Mouse (Mus musculus) hematopoietic stem cell, adult 5-6 weeks (primary cell): ENCODE measurements around the gene Kdm2b. TPM values are rescaled to one million over a fixed set of nuclear protein-coding genes. Genes with fewer than 3 reads are reported as not detected.
"Not testable (repeated sequence)": the region's sequence is repeated elsewhere in the genome, so short reads cannot be mapped to it uniquely, and the experiment has no call there.

ENCODE experiments used
- ATAC-seq, 2 experiments: fragments of 125-278 bp in 1 of 2; replicated peaks in 1 of 2; 2 replicates each; pipeline ENCODE4 v1.8.0; 2016 to 2017; ENCODE audit warnings: inconsistent platforms in 2 of 2, mild to moderate bottlenecking in 2 of 2, moderate number of reproducible peaks in 2 of 2, low read depth in 1 of 2, moderate TSS enrichment in 1 of 2; ENCODE audit not compliant: low FRiP score in 2 of 2, poor library complexity in 2 of 2, severe bottlenecking in 2 of 2, insufficient read depth in 1 of 2, low TSS enrichment in 1 of 2
- total RNA-seq: library from RNA; stranded (forward); fragments of 172-1452, 232-1000 nt; gene quantifications from 2 replicates; pipeline ENCODE4 v1.2.3, GENCODE M21; 2017

Gene Kdm2b
- total RNA-seq, 1 experiment from 2014 or later = 70.8 TPM

GRCm38 (mm10) chr5:122990411-122991160 is 963 bp upstream of the Kdm2b start:
- ATAC-seq = no peak

DNA sequence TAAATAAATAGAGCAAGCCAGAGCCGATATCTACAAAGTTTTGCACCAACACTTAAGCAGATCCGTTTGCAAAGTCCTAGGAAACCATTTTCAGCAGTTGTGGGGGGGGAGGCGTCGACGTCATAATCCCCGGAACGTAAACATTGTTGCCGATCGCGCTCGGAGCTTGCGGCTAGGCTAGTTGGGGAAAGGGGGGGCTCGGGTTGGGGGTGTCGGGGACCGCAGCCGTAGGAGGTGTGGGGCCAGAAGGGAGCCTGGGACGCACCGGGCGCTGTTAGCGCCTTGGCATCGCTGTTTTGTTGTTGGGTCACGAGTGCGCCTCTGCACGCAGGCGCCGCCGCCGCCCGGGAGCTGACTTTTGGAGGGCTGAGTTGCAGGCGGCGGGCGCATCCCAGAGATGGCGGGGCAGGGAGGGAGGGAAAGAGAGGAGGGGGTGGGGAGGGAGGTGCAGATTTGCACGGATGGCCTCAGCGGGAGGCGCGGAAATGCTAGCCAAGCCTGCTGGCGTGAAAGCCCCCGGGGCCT is 560 bp downstream of the Kdm2b start:
- peak; percentile 29 to 64; a peak in 3 of 4 replicates for ATAC-seq

DNA sequence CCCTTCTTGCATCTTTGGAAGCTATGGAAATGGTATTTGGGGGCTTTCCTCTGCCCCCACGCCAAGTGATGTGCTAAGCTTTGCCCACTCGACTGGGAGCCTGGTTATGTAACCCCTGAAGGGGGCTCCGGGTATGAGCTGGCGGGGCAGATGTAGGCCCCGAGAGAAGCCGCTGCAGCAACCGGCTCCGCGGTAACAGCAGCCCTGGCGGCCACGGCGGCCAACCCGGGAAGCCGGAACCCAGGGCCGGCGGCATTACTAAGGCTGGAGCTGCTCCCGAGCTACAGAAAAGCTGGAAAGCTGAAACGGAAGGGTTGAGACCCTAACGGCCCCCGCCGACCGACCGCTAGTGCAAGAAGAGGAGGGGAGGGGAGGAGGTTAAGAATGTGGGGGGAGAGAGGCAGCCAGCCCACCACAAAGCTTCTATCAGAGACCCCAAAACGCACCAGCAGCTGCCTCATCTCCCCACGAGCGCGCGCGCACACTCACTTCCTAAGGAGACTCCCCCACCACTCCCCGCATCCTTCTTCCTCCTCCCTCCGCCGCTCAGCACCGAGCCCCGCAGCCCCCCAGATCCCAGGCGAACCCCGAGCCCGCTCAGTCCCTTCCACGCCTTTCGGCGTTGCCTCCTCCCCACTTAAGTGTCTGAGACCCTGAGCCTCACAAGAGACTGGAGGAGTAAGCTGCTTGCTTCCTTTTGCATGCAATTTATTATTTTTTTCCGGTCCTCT is 1.4 kb downstream of the Kdm2b start:
- ATAC-seq = peak; percentile 29 to 40; a peak in 2 of 4 replicates

DNA sequence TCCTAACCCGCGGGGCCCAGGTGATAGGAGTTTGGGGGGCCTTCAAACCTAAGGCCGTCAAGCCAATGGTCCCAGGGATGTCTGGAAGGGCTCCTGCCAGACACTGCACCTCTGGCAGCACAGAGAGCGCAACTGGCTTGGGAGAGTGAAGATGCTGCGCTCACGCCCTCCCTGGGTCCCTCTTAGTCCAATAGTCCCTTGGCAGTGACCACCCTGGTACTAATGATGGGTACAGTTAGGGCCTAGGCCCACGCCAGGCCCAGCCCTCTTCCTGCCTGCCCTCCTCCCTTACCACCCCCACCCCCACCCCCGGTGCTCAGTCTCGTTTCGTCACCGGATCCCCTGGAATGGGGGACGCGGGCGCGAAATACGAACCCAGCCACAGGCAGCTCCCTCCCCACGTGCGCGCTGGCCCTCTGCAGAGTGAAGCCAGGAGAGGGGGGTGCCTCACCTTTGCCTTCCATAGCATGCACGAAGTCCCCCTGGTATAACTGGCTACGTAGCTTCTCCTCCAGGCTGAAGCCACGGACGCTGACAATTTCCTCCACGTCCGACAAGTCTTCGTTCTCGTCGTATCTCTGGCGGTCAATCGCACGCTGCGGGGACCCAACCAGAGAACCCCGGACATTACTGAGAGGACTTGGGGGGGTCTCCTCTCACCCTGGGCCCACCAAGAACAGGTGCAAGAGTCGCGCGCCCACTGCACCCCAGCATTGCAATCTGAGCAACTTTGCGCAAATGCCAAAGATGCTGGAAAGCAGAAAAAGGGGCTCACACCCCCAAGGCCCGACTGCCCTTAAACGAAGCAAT is 2.2 kb downstream of the Kdm2b start:
- ATAC-seq = 0 out of 4 replicates have a peak, but pooled peaks of 1 of the 2 experiments have one; percentile 9

DNA sequence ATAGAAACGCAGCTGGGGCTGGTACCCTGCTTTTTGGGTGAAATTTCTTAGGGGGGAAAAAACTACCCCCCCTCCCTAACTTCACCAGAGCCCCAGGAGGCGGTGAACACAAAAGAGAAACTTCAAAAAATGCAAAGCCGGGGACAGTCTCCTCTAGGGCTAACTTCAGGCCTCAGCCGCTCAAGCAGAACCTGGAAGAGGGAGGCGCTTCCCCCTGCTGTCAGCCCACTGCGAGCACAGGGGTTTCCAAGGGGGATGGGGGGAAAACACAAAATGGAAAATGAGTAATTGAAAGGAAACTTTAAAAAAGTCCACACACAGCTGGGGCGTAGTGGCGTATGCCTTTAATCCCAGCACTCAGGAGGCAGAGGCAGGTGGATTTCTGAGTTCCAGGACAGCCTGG is 3.5 kb downstream of the Kdm2b start:
- ATAC-seq = no peak

- ATAC-seq = no peak
Measured at GRCm38 (mm10) chr5:122985276-122985675, 4.3 kb downstream of the Kdm2b start.

DNA sequence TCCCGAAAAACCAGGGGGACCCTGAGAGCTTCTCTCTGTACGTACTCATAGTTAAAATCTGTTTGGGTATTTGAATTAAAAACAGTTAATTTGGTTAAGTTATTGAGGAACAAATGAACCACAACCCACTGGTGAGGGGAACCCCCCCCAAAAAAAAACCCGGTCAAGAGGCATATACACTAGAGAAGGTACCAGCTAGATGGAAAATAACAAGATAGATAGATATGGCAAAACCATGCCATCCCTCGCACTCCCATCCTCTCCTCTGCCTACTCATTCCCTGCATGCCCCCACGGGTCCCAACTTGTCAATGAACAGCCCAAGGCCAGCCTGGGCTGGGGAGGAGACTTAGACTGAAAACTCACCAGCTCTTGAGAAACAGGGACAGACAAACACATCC is 5.1 kb downstream of the Kdm2b start:
- ATAC-seq = no peak

DNA sequence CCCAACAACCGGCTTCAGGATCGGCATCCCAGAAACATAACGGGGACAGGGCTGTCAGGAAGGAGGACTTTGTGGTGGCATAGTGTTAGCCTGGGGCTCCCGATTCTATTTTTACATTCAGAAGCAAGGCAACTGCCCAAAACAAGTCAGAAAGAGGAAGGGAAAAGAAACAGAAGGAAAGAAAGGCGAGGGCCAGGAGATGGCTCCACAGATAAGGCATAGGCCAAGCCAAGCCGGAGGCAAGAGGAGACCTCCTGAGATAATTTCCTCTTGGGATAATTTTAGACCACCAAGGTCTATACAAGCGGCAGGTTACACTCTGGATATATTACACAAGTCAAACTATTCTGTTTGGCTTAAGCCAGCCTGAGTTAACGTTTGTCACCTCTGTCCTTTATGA is 10.7 kb downstream of the Kdm2b start:
- peak; percentile 36 to 42; a peak in 2 of 4 replicates for ATAC-seq

DNA sequence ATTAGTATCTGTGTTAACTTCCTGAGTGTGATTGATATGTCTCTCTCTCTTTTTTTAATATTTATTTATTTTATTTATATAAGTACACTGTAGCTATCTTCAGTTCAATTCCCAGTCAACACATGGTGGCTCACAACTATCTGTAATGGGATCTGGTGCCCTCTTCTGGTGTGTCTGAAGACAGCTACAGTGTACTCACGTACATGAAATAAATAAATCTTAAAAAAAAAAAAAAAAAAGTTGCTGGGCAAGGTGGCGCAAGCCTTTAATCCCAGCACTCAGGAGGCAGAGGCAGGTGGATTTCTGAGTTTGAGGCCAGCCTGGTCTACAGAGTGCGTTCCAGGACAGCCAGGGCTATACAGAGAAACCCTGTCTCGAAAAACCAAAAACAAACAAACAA is 14.9 kb downstream of the Kdm2b start:
- not testable (repeated sequence) for ATAC-seq

DNA sequence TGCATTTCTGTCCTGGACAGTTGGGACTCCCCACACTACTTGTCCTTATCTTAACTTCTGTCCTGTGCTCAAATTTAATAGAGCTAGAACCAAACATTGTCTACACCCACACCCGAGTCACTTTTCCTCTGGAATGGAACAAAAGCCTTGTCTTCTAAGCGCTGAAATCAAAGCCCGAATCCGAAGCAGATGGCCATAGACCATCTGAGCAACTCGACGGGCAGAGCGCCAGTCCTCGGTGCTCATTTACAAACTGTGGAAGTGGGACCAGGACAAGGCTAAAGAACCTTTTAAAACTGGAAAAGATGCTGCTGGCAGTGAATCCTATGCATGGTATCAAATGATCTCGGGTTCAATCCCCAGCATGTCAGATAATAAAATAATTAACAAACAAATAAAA is 17.5 kb downstream of the Kdm2b start:
- ATAC-seq = no peak

DNA sequence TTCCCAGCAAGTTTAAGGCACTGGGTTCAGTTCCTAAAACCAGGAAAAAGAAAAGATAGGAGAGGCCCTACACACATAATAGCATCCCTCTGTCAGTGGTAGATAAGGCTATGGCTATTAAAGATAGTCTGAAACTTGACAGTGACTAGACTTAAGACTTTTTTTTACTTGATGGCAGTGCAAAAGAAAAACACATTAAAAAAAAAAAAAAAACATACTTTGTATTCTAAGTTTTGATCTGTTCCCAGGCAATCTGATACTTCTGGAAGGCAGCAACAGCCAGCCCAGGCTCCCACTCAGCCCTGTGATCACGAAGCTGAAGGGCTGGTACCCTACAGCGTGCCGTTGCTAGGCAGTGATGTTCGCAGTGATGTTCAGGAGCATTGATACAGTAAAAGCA is 18.2 kb downstream of the Kdm2b start:
- ATAC-seq = no peak

- ATAC-seq = no peak
Measured at GRCm38 (mm10) chr5:122970056-122970455, 19.6 kb downstream of the Kdm2b start.

DNA sequence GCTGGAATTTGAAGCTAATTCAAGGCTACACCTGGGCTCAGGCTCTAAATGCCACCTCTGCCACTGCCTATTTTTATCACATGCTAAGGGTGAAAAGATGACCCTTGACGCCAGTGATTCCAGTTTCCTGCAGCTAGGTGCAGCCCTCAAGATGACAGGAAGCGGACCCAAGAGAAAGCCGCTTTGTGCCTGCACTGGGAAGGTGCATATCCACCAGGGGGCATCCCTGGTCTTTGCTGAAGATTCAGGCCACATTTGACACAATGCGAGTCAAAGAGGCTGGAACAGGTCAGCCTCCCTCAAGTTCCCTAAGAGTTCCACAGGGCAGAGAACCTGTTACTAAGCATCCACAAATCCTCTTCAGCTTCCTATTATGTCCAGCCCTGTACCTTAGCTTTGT is 21.3 kb downstream of the Kdm2b start:
- peak; percentile 54 to 63; a peak in 3 of 4 replicates for ATAC-seq

DNA sequence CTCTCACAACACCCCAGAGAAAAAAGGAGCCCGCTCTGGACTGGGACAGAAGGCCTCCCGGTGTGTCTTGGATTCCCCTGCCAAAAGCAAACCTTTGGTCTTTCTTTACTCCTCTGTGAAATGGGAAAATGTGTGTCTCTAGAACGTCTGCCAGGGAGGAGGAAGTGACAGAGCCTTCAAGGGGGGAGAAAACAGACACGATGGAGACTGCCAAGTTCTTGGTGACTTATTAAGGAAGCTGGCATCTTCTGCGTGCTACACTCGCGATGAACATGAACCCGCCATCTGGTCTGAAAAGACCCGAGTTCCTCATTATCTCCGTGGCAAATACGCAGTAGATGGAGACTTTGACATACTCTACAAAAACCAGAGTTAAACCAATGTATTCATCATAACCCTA is 24.2 kb downstream of the Kdm2b start:
- peak in 1 of 2 experiments; percentile 54; a peak in 3 of 4 replicates for ATAC-seq

DNA sequence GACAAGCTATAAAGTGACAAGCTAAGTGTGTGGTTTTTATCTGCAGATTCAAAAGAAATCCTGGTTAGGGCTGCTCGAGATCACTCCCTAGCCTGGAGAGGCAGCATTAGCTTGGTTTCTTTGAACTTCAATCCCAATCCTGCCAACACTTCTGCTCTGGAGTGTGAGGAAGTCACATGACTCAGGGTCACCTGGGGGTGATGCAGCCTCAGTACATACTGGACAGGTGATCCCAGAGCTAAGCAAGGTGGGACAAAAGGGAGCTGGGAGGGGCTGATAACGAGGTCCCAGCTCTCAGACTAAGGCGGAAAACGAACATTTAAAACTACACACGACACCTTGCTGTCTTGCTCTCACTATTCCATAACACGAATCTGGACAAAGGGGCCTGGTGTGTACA is 24.8 kb downstream of the Kdm2b start:
- ATAC-seq = no peak

GRCm38 (mm10) chr5:122961905-122962304 is 27.7 kb downstream of the Kdm2b start:
- ATAC-seq = no peak

DNA sequence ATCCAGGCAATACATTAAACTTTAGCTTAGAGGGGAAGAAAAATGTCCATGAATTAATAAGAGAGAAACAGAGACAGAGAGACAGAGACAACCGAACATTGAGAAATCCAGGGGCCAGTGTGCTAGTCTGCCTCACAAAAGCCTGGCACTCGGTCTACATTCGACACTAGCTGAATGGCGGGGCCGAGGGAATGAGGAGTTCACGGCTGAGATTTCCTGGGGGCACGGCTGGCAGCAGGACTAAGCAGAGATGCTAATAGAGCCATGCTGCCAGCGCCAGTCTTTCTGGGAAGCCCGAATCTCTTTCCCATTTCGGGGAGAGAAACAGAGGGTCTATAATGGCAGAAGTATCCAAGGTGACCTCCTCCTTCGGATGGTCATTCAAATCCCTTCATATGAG is 30.2 kb downstream of the Kdm2b start:
- no peak for ATAC-seq

GRCm38 (mm10) chr5:122956059-122956458 is 33.6 kb downstream of the Kdm2b start:
- no peak for ATAC-seq
